Mouse (Mus musculus) cerebellum, adult 11 months (tissue): Measurements from ENCODE around the gene Ccdc77.
A peak's percentile ranks its signal among the peaks of the same experiment; 100 is the strongest.

Source experiments
- DNase-seq: peaks from one replicate; pipeline ENCODE4 v3.0.0; 2022

The Ccdc77 gene

DNA sequence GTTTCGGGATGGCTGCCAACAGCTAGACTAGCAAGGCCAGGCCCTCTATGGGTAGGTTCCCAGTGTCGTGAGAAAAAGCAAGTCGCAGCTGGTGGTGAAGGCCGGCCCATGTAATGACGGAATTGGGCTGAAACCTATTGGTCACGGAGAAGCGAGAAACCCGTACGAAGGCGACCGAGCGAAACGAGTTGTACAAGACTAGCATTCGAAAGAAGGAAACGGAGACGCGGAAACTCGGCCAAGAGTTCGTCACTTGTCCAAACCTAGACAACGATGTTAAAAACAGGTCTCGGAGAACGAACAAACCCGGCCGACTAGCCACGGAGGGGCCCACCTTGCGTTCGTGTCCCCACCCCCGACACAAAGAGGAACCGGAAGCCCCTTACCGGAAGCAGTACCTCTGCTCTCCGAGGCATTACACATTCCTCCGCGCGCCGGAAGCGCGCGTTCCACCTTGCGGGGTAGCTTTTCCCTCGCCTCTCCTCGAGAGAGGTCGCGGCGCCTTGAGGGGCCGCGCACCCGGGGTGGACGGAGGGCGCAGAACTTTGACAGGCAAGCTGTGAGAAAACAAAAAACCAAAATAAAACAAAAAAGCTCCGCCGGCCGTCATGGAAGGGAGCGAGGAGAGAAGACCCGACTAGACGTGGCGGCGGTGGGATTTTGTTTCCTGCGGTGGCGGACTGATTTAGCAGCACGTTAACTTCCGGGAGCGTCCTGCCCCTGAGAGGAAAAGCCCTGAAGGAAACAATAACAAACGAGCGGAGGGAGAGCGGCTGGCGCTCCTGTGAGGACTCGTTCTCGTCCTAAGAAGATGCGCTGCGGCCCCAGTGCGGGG is at the start of gene Ccdc77, which contains the start of gene Kdm5a:
TSS of gene Ccdc77 (minus strand) at position 687 of the 835 bp plus-strand sequence.
TSS of gene Kdm5a (plus strand) at position 437 of the 835 bp plus-strand sequence.
- DNase-seq, result peak; percentile 89

GRCm38 (mm10) chr6:120403936-120404335 is 39.8 kb upstream of the Ccdc77 start:
- DNase-seq, result no peak

- DNase-seq, result no peak
Measured at GRCm38 (mm10) chr6:120395622-120396345, 31.6 kb upstream of the Ccdc77 start.

DNA sequence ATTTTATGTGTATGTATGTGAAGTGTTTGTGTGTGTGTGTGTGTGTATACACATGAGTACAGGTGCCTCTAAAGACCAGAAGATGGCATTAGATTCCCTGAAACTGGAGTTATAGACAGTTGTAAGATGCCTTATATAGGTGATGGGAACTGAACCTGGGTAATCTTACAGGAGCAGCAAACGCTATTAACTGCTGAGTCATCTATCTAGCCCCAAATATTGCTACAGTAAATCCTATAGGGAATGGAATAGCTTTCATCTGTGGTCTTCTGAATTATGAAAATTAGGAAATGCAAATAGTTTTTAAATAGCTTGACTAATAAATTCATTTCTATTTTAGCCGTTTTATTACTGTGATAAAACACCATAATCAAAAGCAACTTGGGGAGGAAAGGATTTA is 28.6 kb upstream of the Ccdc77 start:
- DNase-seq, result no peak

- no peak for DNase-seq
Measured at GRCm38 (mm10) chr6:120390054-120390453, 25.9 kb upstream of the Ccdc77 start.

GRCm38 (mm10) chr6:120376736-120377135 is 12.6 kb upstream of the Ccdc77 start:
- no peak for DNase-seq

GRCm38 (mm10) chr6:120365051-120365450 is 877 bp upstream of the Ccdc77 start:
- DNase-seq, result no peak

- DNase-seq, result no peak
Measured at GRCm38 (mm10) chr6:120364523-120364905, 340 bp upstream of the Ccdc77 start.

DNA sequence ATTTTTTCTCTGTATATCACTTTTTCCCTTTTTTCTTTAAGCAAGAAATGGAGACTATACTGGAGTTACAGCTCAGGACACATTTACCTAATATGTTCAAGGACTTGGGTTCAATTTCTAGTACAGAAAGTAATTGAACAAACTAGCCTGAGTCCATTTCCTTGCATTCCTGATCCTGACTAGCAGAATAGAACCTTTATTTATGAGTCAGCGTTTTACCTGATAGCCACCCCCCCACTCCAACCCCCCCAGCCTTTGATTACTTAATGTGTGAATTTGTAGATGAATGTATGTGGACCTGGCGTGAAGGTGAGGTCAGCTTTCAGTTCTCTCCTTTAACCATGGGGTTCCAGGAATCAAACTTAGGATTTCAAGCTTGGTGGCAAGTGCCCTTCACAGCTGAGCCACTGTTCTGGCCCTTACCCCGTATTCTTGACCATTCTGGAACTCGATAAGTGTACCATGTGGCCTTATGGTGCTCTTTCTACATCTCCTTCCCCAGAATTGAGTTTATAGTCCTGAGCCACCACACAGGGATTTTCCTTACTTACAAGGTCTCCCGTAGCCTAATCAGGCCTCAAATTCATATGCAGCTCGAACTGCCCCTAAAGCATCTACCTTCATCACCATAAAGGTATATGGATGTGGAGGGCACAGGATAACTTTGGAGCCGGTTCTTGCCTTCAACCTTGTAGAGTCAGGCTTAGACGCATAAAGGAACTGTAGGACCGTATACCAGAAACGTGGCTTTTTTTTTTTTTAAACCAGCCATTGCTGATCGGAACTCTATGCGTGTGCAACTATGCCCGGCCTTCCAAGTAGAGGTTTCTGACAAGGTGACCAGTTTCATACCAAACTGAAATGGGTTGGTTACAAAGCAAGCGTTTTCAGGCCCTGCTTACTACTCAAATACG is 1.1 kb downstream of the Ccdc77 start:
- DNase-seq, result no peak

DNA sequence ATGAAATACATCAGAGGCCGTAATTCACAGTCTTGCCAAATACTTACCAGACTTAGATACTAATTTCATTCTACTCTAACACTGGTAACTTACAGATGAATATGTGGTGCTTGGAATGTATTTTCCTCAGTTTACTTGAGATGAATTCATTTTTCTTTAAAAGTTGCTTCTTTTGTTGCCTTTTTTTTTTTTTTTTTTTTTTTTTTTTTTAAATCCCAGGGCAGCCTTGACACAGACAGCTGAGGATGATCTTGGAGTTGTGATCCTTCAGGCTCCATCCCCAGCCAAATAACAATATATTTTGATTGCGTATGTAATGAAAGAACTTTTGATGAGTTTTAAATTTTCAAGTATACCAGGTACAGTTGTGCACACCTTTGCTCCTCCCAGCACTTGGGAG is 2.0 kb downstream of the Ccdc77 start:
- no peak for DNase-seq

- DNase-seq, result peak; percentile 70
Measured at GRCm38 (mm10) chr6:120356951-120357945, 6.9 kb downstream of the Ccdc77 start.

DNA sequence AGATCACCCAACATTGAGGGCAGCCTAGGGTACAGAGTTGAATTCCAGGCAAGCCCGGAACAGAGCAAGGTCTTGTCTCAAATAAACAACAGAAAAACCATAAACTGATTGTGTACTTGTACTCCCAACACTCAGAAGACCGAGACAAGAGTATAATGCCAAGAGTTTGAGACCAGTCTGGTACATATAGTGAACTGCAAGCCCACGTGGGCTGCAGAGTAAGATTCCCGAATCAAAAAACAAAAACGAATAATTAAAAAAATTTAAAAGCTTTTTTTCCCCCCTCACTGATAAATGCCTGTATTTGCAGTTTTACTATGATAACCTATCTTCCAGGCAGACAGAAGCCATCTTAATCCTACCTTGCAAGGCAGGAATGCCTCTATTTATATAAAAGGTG is 7.7 kb downstream of the Ccdc77 start:
- DNase-seq, result no peak

- DNase-seq, result no peak
Measured at GRCm38 (mm10) chr6:120349018-120349417, 15.2 kb downstream of the Ccdc77 start.

DNA sequence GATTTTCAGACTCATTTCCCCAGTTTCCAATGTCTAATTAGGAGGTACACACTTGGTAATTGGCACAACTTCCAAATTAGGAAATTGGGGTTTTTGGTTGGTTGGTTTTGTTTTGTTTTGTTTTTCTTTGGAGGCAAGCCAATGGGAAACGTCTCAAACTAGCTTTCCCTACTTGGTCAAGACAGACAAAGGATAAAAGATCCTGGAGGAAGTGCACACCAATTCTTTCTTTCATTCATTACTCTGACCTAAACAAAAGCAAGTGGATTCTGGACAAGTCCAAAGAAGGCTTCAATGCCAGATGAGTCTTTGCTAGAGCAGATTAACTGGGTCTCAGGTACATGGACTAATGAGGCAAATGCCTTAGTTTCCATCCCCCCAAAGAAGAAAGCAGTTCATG is 20.2 kb downstream of the Ccdc77 start:
- no peak for DNase-seq

GRCm38 (mm10) chr6:120332351-120332750 is 31.8 kb downstream of the Ccdc77 start:
- no peak for DNase-seq

GRCm38 (mm10) chr6:120324295-120324927 is 39.8 kb downstream of the Ccdc77 start:
- peak; percentile 51 for DNase-seq

DNA sequence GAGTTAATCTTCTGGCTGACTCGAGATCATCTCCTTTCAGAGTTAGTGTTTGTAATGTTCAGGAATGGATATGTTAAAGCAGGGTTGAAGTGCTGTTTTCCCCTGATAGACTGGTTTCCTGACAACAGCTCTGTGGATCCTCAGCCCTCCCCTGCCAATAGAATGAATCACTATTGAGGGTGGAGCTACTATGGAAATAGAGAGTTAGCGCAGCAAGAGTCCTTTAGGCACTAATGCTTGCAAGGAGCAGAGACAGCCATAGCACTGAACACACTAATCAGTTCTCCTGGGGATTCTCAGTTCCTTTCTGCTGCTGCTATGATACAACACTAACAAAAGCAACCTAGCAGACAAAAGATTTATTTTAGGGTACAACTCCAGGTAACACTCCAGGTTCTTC is 43.8 kb downstream of the Ccdc77 start:
- no peak for DNase-seq

- DNase-seq, result no peak
Measured at GRCm38 (mm10) chr6:120319129-120319528, 45.0 kb downstream of the Ccdc77 start.

DNA sequence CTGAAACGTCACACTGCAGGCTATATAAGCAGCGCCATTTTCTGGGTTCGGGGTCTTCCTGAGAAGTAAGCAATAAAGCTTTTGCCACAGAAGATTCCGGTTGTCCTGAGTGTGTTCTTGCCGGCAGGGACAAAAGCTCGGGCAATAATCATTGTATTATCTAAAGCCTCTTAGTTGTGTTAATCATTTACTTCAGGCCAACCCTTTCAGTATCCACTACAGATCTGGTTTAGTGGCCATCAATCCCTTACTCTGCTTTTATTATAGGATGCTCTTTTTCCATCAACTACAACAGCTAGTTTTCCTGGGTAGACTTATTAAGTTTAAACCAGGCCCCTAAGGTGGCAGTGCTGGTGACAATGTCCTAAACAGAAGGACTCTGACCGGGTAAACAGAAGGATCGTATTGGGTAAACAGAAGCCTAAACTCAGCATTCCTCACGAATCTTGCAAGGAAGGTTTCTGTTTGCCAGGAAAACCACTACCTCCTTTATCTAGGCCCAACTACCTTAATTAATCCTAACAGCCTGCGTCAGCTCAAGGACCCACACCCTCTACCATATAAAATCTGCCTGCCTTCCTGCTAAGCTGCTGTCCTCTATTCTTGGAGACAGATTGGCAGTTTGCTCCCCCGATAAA is 45.8 kb downstream of the Ccdc77 start:
- no peak for DNase-seq

GRCm38 (mm10) chr6:120312443-120312842 is 51.7 kb downstream of the Ccdc77 start:
- DNase-seq, result no peak

- DNase-seq, result no peak
Measured at GRCm38 (mm10) chr6:120309787-120310186, 54.4 kb downstream of the Ccdc77 start.
